Mouse (Mus musculus): ENCODE results near the gene Olfr619. TPM values are rescaled to one million over a fixed set of nuclear protein-coding genes. Genes with fewer than 3 reads are reported as not detected.

The Olfr619 gene
- polyA plus RNA-seq (2015; fragmentation: Nextera tagmentation; extraction: Ambion mirVana), result not detected in 2 replicates

- ATAC-seq, result no peak
- H3K4me1 ChIP-seq (replicated peaks; ENCODE audit: control insufficient read depth, insufficient read depth, low read length), result no peaks in the 10 kb centered on the region
- H3K27me3 ChIP-seq (replicated peaks; ENCODE audit: control insufficient read depth, insufficient read depth, low read length), result no peaks in the 10 kb centered on the region
Measured at GRCm38 (mm10) chr7:103600275-103600674, at the start of gene Olfr619. Gene Olfr619, plus strand, starts transcription at chr7:103600575.

GRCm38 (mm10) chr7:103555779-103556178, 44.6 kb upstream of the Olfr619 start, which contains the start of gene Olfr615:
Gene Olfr615, plus strand, starts transcription at chr7:103556079.
- H3K27me3 ChIP-seq (replicated peaks; ENCODE audit: control insufficient read depth, insufficient read depth, low read length), result no peaks in the 10 kb centered on the region
- no peak within 1 kb of the TSS for H3K4me2 ChIP-seq (ENCODE audit: low read length)
- H3K4me3 ChIP-seq (replicated peaks; ENCODE audit: low read length), result no peak within 1 kb of the TSS
- H3K9ac ChIP-seq (replicated peaks; ENCODE audit: low read depth, low read length), result no peak within 1 kb of the TSS
- 86% methylated on average over 2 of the region's 2 CpGs for WGBS
- no peak within 1 kb of the TSS for H3K27ac ChIP-seq (ENCODE audit: low read length)
- H3K4me1 ChIP-seq (replicated peaks; ENCODE audit: control insufficient read depth, insufficient read depth, low read length), result no peaks in the 10 kb centered on the region
- ATAC-seq, result no peak
- no peaks in the 10 kb centered on the region for H3K9me3 ChIP-seq (ENCODE audit: control insufficient read depth, low read length)
- H3K36me3 ChIP-seq (ENCODE audit: control insufficient read depth, insufficient read depth), result no peaks in the 10 kb centered on the region

More at GRCm38 (mm10) chr7:103600275-103600674, at the start of gene Olfr619:
- no peaks in the 10 kb centered on the region for H3K9me3 ChIP-seq (ENCODE audit: control insufficient read depth, low read length)
- no peak within 1 kb of the TSS for H3K9ac ChIP-seq (replicated peaks; ENCODE audit: low read depth, low read length)
- no peak within 1 kb of the TSS for H3K4me3 ChIP-seq (replicated peaks; ENCODE audit: low read length)
- no peak within 1 kb of the TSS for H3K4me2 ChIP-seq (ENCODE audit: low read length)
- H3K36me3 ChIP-seq (ENCODE audit: control insufficient read depth, insufficient read depth), result no peaks in the 10 kb centered on the region
- H3K27ac ChIP-seq (ENCODE audit: low read length), result no peak within 1 kb of the TSS

GRCm38 (mm10) chr7:103569043-103569442, 31.3 kb upstream of the Olfr619 start, which contains the start of gene Olfr616:
Gene Olfr616, minus strand, starts transcription at chr7:103569143.
- H3K36me3 ChIP-seq (ENCODE audit: control insufficient read depth, insufficient read depth), result no peaks in the 10 kb centered on the region
- H3K4me3 ChIP-seq (replicated peaks; ENCODE audit: low read length), result no peak within 1 kb of the TSS
- H3K9ac ChIP-seq (replicated peaks; ENCODE audit: low read depth, low read length), result no peak within 1 kb of the TSS
- H3K9me3 ChIP-seq (ENCODE audit: control insufficient read depth, low read length), result no peaks in the 10 kb centered on the region
- no peak for ATAC-seq
- no peaks in the 10 kb centered on the region for H3K27me3 ChIP-seq (replicated peaks; ENCODE audit: control insufficient read depth, insufficient read depth, low read length)
- 81% methylated on average over 3 of the region's 3 CpGs for WGBS
- no peak within 1 kb of the TSS for H3K4me2 ChIP-seq (ENCODE audit: low read length)
- no peak within 1 kb of the TSS for H3K27ac ChIP-seq (ENCODE audit: low read length)
- H3K4me1 ChIP-seq (replicated peaks; ENCODE audit: control insufficient read depth, insufficient read depth, low read length), result no peaks in the 10 kb centered on the region

GRCm38 (mm10) chr7:103572761-103573160, 27.6 kb upstream of the Olfr619 start, which contains the start of gene Olfr617:
Gene Olfr617, plus strand, starts transcription at chr7:103573061.
- no peak within 1 kb of the TSS for H3K4me3 ChIP-seq (replicated peaks; ENCODE audit: low read length)
- ATAC-seq, result no peak
- no peaks in the 10 kb centered on the region for H3K27me3 ChIP-seq (replicated peaks; ENCODE audit: control insufficient read depth, insufficient read depth, low read length)
- no peaks in the 10 kb centered on the region for H3K4me1 ChIP-seq (replicated peaks; ENCODE audit: control insufficient read depth, insufficient read depth, low read length)
- no peak within 1 kb of the TSS for H3K4me2 ChIP-seq (ENCODE audit: low read length)
- H3K9ac ChIP-seq (replicated peaks; ENCODE audit: low read depth, low read length), result no peak within 1 kb of the TSS
- no peaks in the 10 kb centered on the region for H3K9me3 ChIP-seq (ENCODE audit: control insufficient read depth, low read length)
- no peak within 1 kb of the TSS for H3K27ac ChIP-seq (ENCODE audit: low read length)
- WGBS, result 94% methylated on average over 1 of the region's 1 CpGs
- no peaks in the 10 kb centered on the region for H3K36me3 ChIP-seq (ENCODE audit: control insufficient read depth, insufficient read depth)

GRCm38 (mm10) chr7:103589803-103590202, 10.6 kb upstream of the Olfr619 start, which contains the start of gene Olfr618:
Gene Olfr618, plus strand, starts transcription at chr7:103590103.
- ATAC-seq, result no peak
- no peak within 1 kb of the TSS for H3K4me3 ChIP-seq (replicated peaks; ENCODE audit: low read length)

DNA sequence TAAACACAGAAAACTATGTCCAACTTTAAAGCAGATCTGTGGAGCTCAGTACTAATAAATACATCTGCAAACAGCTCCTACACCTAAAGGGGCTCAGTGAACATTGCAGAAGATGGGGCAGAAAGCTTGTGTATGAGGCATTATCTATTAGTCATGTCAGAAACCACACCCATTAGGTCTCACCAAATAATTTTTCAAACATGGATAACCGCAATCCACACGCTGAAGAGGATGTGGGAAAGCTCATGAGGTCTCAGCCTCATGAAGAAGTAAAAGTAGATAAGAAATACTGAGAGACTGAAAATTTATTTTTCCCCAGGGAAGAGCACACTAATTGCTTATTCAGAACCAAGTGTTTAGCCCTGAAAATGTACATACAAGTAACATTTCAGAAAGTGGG, 7.0 kb downstream of the Olfr619 start:
- H3K4me2 ChIP-seq (ENCODE audit: low read length), result no peak overlapping the region
- no peaks in the 10 kb centered on the region for H3K36me3 ChIP-seq (ENCODE audit: control insufficient read depth, insufficient read depth)
- 88% methylated on average over 2 of the region's 2 CpGs for WGBS
- H3K27me3 ChIP-seq (replicated peaks; ENCODE audit: control insufficient read depth, insufficient read depth, low read length), result no peaks in the 10 kb centered on the region
- ATAC-seq, result no peak
- no peak overlapping the region for H3K27ac ChIP-seq (ENCODE audit: low read length)
- H3K4me1 ChIP-seq (replicated peaks; ENCODE audit: control insufficient read depth, insufficient read depth, low read length), result no peaks in the 10 kb centered on the region
- no peak overlapping the region for H3K4me3 ChIP-seq (replicated peaks; ENCODE audit: low read length)
- H3K9ac ChIP-seq (replicated peaks; ENCODE audit: low read depth, low read length), result no peak overlapping the region
- H3K9me3 ChIP-seq (ENCODE audit: control insufficient read depth, low read length), result no peaks in the 10 kb centered on the region

More at GRCm38 (mm10) chr7:103589803-103590202, 10.6 kb upstream of the Olfr619 start, which contains the start of gene Olfr618:
- no peaks in the 10 kb centered on the region for H3K9me3 ChIP-seq (ENCODE audit: control insufficient read depth, low read length)
- no peaks in the 10 kb centered on the region for H3K27me3 ChIP-seq (replicated peaks; ENCODE audit: control insufficient read depth, insufficient read depth, low read length)
- H3K9ac ChIP-seq (replicated peaks; ENCODE audit: low read depth, low read length), result no peak within 1 kb of the TSS
- no peak within 1 kb of the TSS for H3K27ac ChIP-seq (ENCODE audit: low read length)
- H3K4me1 ChIP-seq (replicated peaks; ENCODE audit: control insufficient read depth, insufficient read depth, low read length), result no peaks in the 10 kb centered on the region
- H3K4me2 ChIP-seq (ENCODE audit: low read length), result no peak within 1 kb of the TSS
- 49% methylated on average over 2 of the region's 2 CpGs for WGBS
- no peaks in the 10 kb centered on the region for H3K36me3 ChIP-seq (ENCODE audit: control insufficient read depth, insufficient read depth)

- no peak within 1 kb of the TSS for H3K4me3 ChIP-seq (replicated peaks; ENCODE audit: low read length)
- no peak within 1 kb of the TSS for H3K27ac ChIP-seq (ENCODE audit: low read length)
- no peaks in the 10 kb centered on the region for H3K4me1 ChIP-seq (replicated peaks; ENCODE audit: control insufficient read depth, insufficient read depth, low read length)
- H3K27me3 ChIP-seq (replicated peaks; ENCODE audit: control insufficient read depth, insufficient read depth, low read length), result no peaks in the 10 kb centered on the region
- no peak within 1 kb of the TSS for H3K4me2 ChIP-seq (ENCODE audit: low read length)
- no peak within 1 kb of the TSS for H3K9ac ChIP-seq (replicated peaks; ENCODE audit: low read depth, low read length)
- no peaks in the 10 kb centered on the region for H3K36me3 ChIP-seq (ENCODE audit: control insufficient read depth, insufficient read depth)
- ATAC-seq, result no peak
- WGBS, result 77% methylated on average over 2 of the region's 2 CpGs
- no peaks in the 10 kb centered on the region for H3K9me3 ChIP-seq (ENCODE audit: control insufficient read depth, low read length)
Measured at GRCm38 (mm10) chr7:103612434-103612833, 12.1 kb downstream of the Olfr619 start, which contains the start of gene Olfr620. Gene Olfr620, minus strand, starts transcription at chr7:103612534.

DNA sequence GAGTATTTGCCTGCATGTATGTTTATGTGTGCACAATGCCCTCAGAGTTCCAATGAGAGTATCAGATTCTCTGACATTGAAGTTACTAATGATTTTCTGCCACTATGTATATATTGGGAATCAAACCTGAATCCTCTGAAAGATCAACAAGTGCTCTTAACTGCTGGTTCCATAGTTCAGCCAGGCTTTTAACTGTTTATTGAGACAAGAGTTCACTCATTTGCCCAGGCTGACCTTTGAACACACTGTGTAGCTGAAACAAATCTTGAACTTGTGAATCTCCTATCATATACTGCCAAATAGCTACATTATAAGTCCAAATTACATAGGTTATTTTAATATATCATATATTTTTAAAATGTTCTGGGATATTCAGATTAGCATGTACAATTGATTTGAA, 36.4 kb downstream of the Olfr619 start:
- no peak overlapping the region for H3K9ac ChIP-seq (replicated peaks; ENCODE audit: low read depth, low read length)
- no peak overlapping the region for H3K27ac ChIP-seq (ENCODE audit: low read length)
- no peaks in the 10 kb centered on the region for H3K36me3 ChIP-seq (ENCODE audit: control insufficient read depth, insufficient read depth)
- no peaks in the 10 kb centered on the region for H3K27me3 ChIP-seq (replicated peaks; ENCODE audit: control insufficient read depth, insufficient read depth, low read length)
- no peak overlapping the region for H3K4me2 ChIP-seq (ENCODE audit: low read length)
- no peaks in the 10 kb centered on the region for H3K9me3 ChIP-seq (ENCODE audit: control insufficient read depth, low read length)
- H3K4me3 ChIP-seq (replicated peaks; ENCODE audit: low read length), result no peak overlapping the region
- no peaks in the 10 kb centered on the region for H3K4me1 ChIP-seq (replicated peaks; ENCODE audit: control insufficient read depth, insufficient read depth, low read length)
- ATAC-seq, result no peak

- Histone ChIP-seq H3K27ac (ENCODE audit: low read length) (no peak within 1 kb of the TSS), H3K27me3 (replicated peaks; ENCODE audit: control insufficient read depth, insufficient read depth, low read length) (no peaks in the 10 kb centered on the region), H3K9ac (replicated peaks; ENCODE audit: low read depth, low read length) (no peak within 1 kb of the TSS), H3K4me3 (replicated peaks; ENCODE audit: low read length) (no peak within 1 kb of the TSS), H3K9me3 (ENCODE audit: control insufficient read depth, low read length) (no peaks in the 10 kb centered on the region), H3K36me3 (ENCODE audit: control insufficient read depth, insufficient read depth) (no peaks in the 10 kb centered on the region), H3K4me1 (replicated peaks; ENCODE audit: control insufficient read depth, insufficient read depth, low read length) (no peaks in the 10 kb centered on the region), H3K4me2 (ENCODE audit: low read length) (no peak within 1 kb of the TSS)
- ATAC-seq, result no peak
- 74% methylated on average over 1 of the region's 1 CpGs for WGBS
Measured at GRCm38 (mm10) chr7:103642602-103643001, 42.2 kb downstream of the Olfr619 start, which contains the start of gene Olfr622. Gene Olfr622, minus strand, starts transcription at chr7:103642702.

GRCm38 (mm10) chr7:103644070-103644469, 43.7 kb downstream of the Olfr619 start:
- ATAC-seq, result no peak
- Histone ChIP-seq H3K4me1 (replicated peaks; ENCODE audit: control insufficient read depth, insufficient read depth, low read length) (no peaks in the 10 kb centered on the region), H3K4me3 (replicated peaks; ENCODE audit: low read length) (no peak overlapping the region), H3K4me2 (ENCODE audit: low read length) (no peak overlapping the region), H3K27me3 (replicated peaks; ENCODE audit: control insufficient read depth, insufficient read depth, low read length) (no peaks in the 10 kb centered on the region), H3K9ac (replicated peaks; ENCODE audit: low read depth, low read length) (no peak overlapping the region), H3K27ac (ENCODE audit: low read length) (no peak overlapping the region), H3K9me3 (ENCODE audit: control insufficient read depth, low read length) (no peaks in the 10 kb centered on the region), H3K36me3 (ENCODE audit: control insufficient read depth, insufficient read depth) (no peaks in the 10 kb centered on the region)
- 86% methylated on average over 4 of the region's 4 CpGs for WGBS
